Mouse (Mus musculus): ENCODE results near the gene Tacc2. TPM values are rescaled to one million over a fixed set of nuclear protein-coding genes. Genes with fewer than 3 reads are reported as not detected.
A peak's percentile ranks its signal among the peaks of the same experiment; 100 is the strongest.

The Tacc2 gene
- polyA plus RNA-seq, 1 experiment from 2014 or later, result 43.2 TPM

DNA sequence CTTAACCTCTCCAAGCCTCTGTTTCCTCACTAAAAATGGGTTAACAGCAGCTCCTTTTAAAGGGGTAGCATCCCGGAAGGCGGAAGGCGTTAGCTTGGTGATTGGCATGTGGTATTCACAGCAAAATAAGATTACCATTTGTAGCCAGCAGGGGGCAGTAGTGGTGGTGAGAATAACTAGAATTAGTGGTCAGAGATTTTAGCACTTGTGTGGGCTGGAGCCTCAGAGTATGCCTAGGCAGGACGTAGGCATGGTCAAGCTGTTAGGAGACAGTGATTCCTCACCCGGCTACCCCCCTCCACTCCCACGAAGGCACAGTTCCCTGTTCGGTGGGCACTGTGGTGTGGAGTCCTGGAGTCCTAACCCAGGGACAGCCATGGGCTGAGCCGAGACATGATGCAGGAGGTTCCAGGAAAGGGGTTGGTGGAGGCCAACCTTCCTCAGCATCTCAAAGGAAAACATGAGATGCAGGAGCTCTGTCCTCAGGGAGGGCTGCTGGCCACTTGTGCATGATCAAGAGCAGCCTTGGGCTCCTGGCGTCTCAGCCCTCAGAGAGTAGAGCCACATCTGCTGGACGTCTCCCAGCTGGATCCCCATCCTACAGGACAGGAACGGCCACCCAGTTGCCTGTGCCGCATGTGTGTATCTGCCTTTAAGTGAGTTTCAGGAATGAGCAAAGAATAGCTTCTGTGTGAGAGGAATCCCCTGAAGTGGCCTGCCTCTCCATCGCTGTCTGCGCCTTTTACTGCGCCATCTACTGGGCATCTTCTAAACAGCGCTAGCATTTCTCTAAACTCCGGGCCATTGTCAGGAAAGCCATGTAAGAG is 185.0 kb downstream of the Tacc2 start:
- Histone ChIP-seq H3K9me3 (replicated peaks) (no peaks in the 10 kb centered on the region), H3K4me3 (no peak overlapping the region), H3K9ac (no peak overlapping the region), H3K36me3 (peaks cover 43% of the 10 kb centered on the region), H3K4me1 (replicated peaks) (peaks cover 11% of the 10 kb centered on the region), H3K27me3 (no peaks in the 10 kb centered on the region), H3K27ac (peak overlapping the region; percentile 43), H3K4me2 (no peak overlapping the region)
- peak; percentile 60 for ATAC-seq (replicated peaks; ENCODE audit: insufficient number of reproducible peaks, insufficient read depth, low FRiP score, low read depth)
- 30% methylated on average over 17 of the region's 17 CpGs for WGBS

- ATAC-seq (replicated peaks; ENCODE audit: insufficient number of reproducible peaks, insufficient read depth, low FRiP score, low read depth), result no peak
- Histone ChIP-seq H3K27me3 (no peaks in the 10 kb centered on the region), H3K9ac (no peak overlapping the region), H3K4me3 (no peak overlapping the region), H3K27ac (no peak overlapping the region), H3K4me1 (replicated peaks) (peaks cover 10% of the 10 kb centered on the region), H3K9me3 (replicated peaks) (no peaks in the 10 kb centered on the region), H3K36me3 (peaks cover 37% of the 10 kb centered on the region), H3K4me2 (no peak overlapping the region)
- WGBS, result 94% methylated on average over 17 of the region's 17 CpGs
Observed at GRCm38 (mm10) chr7:130764160-130764559, 186.9 kb downstream of the Tacc2 start.

GRCm38 (mm10) chr7:130766411-130767170 is 189.4 kb downstream of the Tacc2 start:
- Histone ChIP-seq H3K9ac (no peak overlapping the region), H3K27me3 (no peaks in the 10 kb centered on the region), H3K9me3 (replicated peaks) (no peaks in the 10 kb centered on the region), H3K4me1 (replicated peaks) (peaks cover 10% of the 10 kb centered on the region), H3K27ac (no peak overlapping the region), H3K4me3 (no peak overlapping the region), H3K4me2 (peak overlapping the region; percentile 26; the same call in 1 of the 2 replicates), H3K36me3 (peaks cover 18% of the 10 kb centered on the region)
- 59% methylated on average over 30 of the region's 30 CpGs for WGBS
- ATAC-seq (replicated peaks; ENCODE audit: insufficient number of reproducible peaks, insufficient read depth, low FRiP score, low read depth), result no peak

- WGBS, result 89% methylated on average over 4 of the region's 4 CpGs
- H3K36me3 ChIP-seq, result peaks cover 18% of the 10 kb centered on the region
- no peak for ATAC-seq (replicated peaks; ENCODE audit: insufficient number of reproducible peaks, insufficient read depth, low FRiP score, low read depth)
- no peak overlapping the region for H3K27ac ChIP-seq
- no peaks in the 10 kb centered on the region for H3K9me3 ChIP-seq (replicated peaks)
- 0 out of 2 replicates have a peak, but pooled peaks cover 5% of the 10 kb centered on the region for H3K4me1 ChIP-seq (replicated peaks)
- no peak overlapping the region for H3K4me2 ChIP-seq
- no peaks in the 10 kb centered on the region for H3K27me3 ChIP-seq
- no peak overlapping the region for H3K4me3 ChIP-seq
- no peak overlapping the region for H3K9ac ChIP-seq
Observed at GRCm38 (mm10) chr7:130768151-130768550, 190.9 kb downstream of the Tacc2 start.

GRCm38 (mm10) chr7:130770707-130771106 is 193.5 kb downstream of the Tacc2 start:
- 23% methylated on average over 3 of the region's 3 CpGs for WGBS
- no peaks in the 10 kb centered on the region for H3K27me3 ChIP-seq
- peaks cover 17% of the 10 kb centered on the region for H3K4me1 ChIP-seq (replicated peaks)
- no peak overlapping the region for H3K4me3 ChIP-seq
- H3K27ac ChIP-seq, result no peak overlapping the region
- H3K4me2 ChIP-seq, result no peak overlapping the region
- 0 out of 2 replicates have a peak, but pooled peaks have one; percentile 7 for ATAC-seq (replicated peaks; ENCODE audit: insufficient number of reproducible peaks, insufficient read depth, low FRiP score, low read depth)
- H3K9ac ChIP-seq, result no peak overlapping the region
- no peaks in the 10 kb centered on the region for H3K9me3 ChIP-seq (replicated peaks)
- peaks cover under 1% of the 10 kb centered on the region; the same call in 1 of the 2 replicates for H3K36me3 ChIP-seq

DNA sequence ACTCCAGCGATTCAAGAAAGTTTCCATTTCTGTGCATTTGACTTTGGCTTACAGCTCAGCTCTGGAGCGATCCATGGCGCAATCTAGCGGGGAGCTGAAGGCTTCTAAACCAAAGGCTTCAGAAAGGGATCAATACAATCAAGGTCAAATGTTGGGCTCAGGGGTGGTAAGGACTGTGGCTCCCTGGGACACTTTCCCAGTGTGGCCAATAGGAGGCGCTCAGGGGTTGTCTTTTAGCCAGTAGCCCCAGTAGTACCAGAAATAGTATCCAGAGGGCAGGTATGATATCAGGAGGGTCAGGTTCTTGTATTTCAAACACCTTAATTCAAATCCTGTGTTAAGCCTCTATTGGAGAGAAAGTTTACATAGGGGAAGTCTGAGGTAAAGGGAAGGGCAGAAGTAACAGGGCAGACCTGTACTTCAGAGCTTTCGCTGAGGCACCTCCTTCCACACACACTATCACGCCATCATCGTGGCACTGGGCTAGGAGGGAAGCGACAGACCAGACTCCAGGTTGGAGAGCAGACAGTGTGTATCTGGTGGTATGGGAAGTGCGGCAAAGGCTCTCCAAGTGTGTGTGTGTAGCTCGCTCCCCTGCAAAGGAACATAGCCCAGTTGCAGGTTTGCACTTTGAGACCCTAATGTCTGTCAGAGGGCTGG is 196.1 kb downstream of the Tacc2 start:
- H3K9me3 ChIP-seq (replicated peaks), result no peaks in the 10 kb centered on the region
- no peaks in the 10 kb centered on the region for H3K36me3 ChIP-seq
- peak; percentile 53; the same call in 1 of the 2 replicates for ATAC-seq (replicated peaks; ENCODE audit: insufficient number of reproducible peaks, insufficient read depth, low FRiP score, low read depth)
- 65% methylated on average over 11 of the region's 11 CpGs for WGBS
- peaks cover 12% of the 10 kb centered on the region for H3K4me1 ChIP-seq (replicated peaks)
- no peak overlapping the region for H3K4me2 ChIP-seq
- no peak overlapping the region for H3K9ac ChIP-seq
- H3K27ac ChIP-seq, result peak overlapping the region; percentile 39; the same call in 1 of the 2 replicates
- no peaks in the 10 kb centered on the region for H3K27me3 ChIP-seq
- no peak overlapping the region for H3K4me3 ChIP-seq

DNA sequence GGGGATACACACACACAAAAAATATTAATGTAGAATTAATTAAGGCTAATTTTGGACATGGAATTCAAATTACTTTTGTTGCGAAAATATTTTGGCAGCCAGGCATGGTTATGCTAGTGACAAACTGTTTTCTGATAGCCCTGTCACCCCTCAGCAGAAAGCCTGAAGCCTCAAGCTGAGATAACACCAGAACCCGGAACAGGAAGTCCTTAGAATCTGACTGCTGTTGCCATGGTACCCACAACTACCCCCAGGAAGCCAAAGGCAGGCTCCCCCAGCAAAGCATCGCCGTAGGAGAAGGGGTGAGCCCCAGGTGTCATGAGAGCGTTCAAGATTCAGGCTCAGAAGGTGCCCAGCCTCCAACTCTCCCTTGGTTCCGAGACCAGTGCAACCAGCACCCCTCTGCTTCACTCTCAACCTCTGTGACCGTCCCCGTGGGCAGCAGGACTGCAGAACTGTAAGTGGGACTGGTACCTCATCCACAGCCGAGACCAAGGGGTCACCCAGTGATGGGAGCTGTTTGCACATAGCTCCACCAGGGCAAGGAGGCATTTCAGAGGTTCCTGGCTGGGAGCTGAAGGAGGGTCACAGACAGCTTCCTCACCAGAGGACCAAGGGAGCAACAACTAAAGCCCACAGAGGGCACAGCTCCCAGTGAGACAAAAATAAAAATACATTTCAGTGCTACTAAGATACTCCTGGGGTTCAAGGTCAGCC is 196.8 kb downstream of the Tacc2 start, which contains the start of gene Btbd16:
Btbd16 (plus strand) TSS at position 156 of the 717 bp plus-strand sequence.
- H3K36me3 ChIP-seq, result no peaks in the 10 kb centered on the region
- 47% methylated on average over 9 of the region's 9 CpGs for WGBS
- peak within 1 kb of the TSS; percentile 39; the same call in 1 of the 2 replicates for H3K27ac ChIP-seq
- H3K9me3 ChIP-seq (replicated peaks), result no peaks in the 10 kb centered on the region
- H3K4me2 ChIP-seq, result no peak within 1 kb of the TSS
- H3K4me1 ChIP-seq (replicated peaks), result peaks cover 12% of the 10 kb centered on the region
- H3K27me3 ChIP-seq, result no peaks in the 10 kb centered on the region
- ATAC-seq (replicated peaks; ENCODE audit: insufficient number of reproducible peaks, insufficient read depth, low FRiP score, low read depth), result 0 out of 2 replicates have a peak, but pooled peaks have one; percentile 18
- no peak within 1 kb of the TSS for H3K9ac ChIP-seq
- H3K4me3 ChIP-seq, result no peak within 1 kb of the TSS

DNA sequence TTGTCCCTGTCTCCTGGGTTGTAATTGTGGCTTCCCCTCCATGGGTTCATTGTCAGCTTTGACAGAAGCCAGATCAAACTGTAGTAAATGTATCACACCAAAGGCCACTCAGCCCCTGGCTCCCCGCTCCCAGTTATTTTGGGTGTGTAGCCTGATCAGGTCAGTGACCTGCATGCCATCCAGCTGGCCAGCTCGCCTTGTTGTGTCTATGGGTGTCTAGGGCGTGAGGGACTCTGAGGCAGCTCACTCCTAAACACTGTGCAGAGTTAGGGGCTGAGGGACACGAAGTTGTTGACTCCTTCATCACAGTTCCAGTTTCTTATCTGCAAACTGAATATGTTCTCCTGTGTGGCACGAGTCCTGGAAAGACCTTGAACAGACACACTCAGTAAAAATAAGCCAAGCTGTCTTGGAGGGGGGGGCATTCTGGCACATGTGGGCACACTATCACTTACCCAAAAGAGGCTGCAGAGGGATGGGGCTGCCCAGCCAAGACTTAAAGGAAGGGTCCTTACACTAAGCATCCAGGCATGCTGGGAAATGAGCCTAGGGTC is 203.7 kb downstream of the Tacc2 start:
- Histone ChIP-seq H3K36me3 (no peaks in the 10 kb centered on the region), H3K4me2 (no peak overlapping the region), H3K9ac (no peak overlapping the region), H3K4me1 (replicated peaks) (peaks cover 25% of the 10 kb centered on the region), H3K9me3 (replicated peaks) (no peaks in the 10 kb centered on the region), H3K4me3 (no peak overlapping the region), H3K27ac (peak overlapping the region; percentile 78), H3K27me3 (no peaks in the 10 kb centered on the region)
- ATAC-seq (replicated peaks; ENCODE audit: insufficient number of reproducible peaks, insufficient read depth, low FRiP score, low read depth), result peak; percentile 69
- 26% methylated on average over 5 of the region's 5 CpGs for WGBS

GRCm38 (mm10) chr7:130782501-130783050 is 205.3 kb downstream of the Tacc2 start:
- Histone ChIP-seq H3K4me3 (no peak overlapping the region), H3K4me1 (replicated peaks) (peaks cover 35% of the 10 kb centered on the region), H3K27ac (no peak overlapping the region), H3K9me3 (replicated peaks) (no peaks in the 10 kb centered on the region), H3K27me3 (no peaks in the 10 kb centered on the region), H3K9ac (no peak overlapping the region), H3K36me3 (no peaks in the 10 kb centered on the region), H3K4me2 (no peak overlapping the region)
- 77% methylated on average over 5 of the region's 5 CpGs for WGBS
- no peak for ATAC-seq (replicated peaks; ENCODE audit: insufficient number of reproducible peaks, insufficient read depth, low FRiP score, low read depth)

DNA sequence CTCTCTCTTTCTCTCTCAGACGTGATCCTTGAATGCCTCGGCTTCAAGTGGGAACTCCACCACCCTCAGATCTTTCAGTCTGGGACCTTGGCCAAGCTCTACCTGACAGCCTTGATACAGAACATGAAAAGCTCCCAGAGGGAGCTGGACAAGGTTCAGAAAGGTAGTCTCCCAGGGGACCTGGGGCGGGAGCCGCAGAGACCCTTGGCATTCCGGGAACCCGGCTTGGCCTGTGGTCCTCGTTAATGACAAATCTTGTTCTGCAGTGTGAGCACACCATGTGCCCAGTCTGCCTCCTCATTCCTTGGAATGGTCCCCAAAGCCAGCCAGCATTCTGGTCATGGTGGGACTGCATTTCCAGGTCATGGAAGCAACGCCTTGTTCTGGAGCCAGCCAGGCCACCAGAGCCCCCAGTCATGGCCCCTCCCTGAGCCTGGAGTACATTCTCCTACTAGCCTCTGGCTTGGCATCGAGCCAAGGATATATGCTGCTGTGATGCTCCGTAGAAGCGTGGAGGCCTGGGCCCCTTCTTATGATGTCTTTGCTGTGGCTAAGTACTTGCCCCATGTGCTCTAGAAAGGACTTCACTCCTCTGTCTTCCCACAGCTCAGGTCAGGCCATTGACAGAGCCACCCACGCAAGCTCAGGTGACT is 208.8 kb downstream of the Tacc2 start:
- Histone ChIP-seq H3K9me3 (replicated peaks) (no peaks in the 10 kb centered on the region), H3K27me3 (no peaks in the 10 kb centered on the region), H3K4me1 (replicated peaks) (peaks cover 27% of the 10 kb centered on the region), H3K27ac (peak overlapping the region; percentile 16; the same call in 1 of the 2 replicates), H3K4me2 (no peak overlapping the region), H3K9ac (no peak overlapping the region), H3K4me3 (no peak overlapping the region), H3K36me3 (no peaks in the 10 kb centered on the region)
- WGBS, result 42% methylated on average over 12 of the region's 12 CpGs
- ATAC-seq (replicated peaks; ENCODE audit: insufficient number of reproducible peaks, insufficient read depth, low FRiP score, low read depth), result 0 out of 2 replicates have a peak, but pooled peaks have one; percentile 31
